Mouse (Mus musculus) cerebellum, adult (tissue): ENCODE measurements around the gene Nid1.
"Not testable (repeated sequence)": the region's sequence is repeated elsewhere in the genome, so short reads cannot be mapped to it uniquely, and the experiment has no call there.

Source experiments
- ATAC-seq: cut with Nextera tagmentation; 2 replicates; pipeline ENCODE4 v1.9.2; 2017; ENCODE audit warnings: mild to moderate bottlenecking, moderate library complexity, mixed read lengths; ENCODE audit not compliant: insufficient number of reproducible peaks, low FRiP score, low TSS enrichment

Nid1 gene

DNA sequence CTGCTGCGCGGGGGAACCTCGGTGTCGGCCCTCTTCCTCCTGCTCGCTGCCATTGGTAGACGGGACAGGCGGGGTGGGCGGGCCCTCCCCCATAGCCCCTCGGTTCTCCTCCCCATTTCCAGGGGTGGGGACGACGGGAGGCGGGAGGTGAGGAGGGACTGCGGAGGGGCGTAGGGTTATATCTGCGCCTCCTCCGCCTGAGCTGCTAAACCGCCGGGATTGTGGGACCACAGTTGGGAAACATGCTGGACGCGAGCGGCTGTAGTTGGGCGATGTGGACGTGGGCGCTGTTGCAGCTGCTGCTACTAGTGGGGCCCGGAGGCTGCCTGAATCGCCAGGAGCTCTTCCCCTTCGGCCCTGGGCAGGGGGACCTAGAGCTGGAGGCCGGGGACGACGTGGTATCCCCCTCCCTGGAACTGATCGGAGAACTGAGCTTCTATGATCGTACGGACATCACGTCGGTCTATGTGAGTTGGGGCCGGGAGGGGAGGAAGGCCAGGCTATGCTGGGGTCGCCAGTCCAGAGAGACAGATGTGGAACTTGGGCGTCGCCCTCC is at the start of gene Nid1:
Gene Nid1, plus strand, starts transcription at position 92 of the 556 bp plus-strand sequence.
- ATAC-seq: not testable (repeated sequence)

DNA sequence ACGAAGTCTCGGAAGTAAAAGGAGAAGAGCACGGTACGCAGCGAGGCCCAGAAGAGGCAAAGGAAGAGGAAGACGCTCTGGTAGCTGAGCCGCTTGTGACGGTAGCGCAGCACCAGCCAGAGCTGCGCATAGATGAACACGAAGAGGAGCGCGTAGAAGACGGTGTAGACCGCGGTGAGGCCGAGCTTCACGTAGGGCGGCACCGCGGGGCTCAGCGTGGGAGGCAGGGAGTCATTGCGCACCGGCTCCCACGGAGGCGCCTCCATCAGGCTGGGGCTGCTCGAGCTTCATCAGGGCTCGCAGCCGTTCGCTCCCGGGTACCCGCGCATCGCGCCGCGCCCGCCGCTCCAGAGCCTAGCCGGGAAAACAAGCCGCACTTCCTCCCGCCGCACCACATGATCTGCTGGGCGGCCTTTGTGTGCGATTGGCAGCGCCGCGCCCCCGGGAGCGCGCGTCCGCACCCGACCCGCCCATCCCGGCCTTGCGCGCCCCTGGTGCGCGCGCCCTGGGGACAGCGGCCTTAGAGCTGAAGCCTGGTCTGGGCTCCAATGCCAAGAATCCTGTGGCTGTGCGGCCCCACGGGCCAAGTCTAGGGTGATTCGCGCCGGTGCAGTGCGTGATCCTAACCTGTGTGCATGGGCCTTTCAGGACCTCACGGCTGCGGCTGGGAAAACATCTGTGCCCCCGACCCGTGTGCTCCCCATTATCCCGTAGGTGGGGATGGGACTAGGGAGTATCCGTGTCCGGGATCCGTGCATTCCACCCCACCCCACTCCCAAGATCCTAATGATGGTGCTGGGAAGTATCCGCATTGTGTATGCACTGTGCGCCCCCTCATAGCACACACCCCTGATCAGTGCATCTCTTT is 43.9 kb upstream of the Nid1 start, which contains the start of gene Gpr137b:
Gene Gpr137b, minus strand, starts transcription at position 787 of the 868 bp plus-strand sequence.
- peak; percentile 77 for ATAC-seq

DNA sequence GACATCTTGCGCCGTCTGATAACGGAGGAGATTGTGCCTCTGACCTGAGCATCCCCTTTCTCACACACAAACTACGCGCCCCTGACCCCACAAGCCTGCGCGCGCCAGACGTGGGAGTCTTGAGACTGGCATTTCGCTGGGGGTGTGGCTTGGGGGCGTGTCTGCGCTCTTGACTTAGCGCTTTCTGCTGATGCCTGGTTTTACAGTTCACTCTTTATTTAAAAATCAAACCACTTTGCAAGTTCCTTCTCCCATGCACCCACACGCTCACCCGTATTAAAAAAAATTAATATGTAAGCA is 43.3 kb upstream of the Nid1 start:
- not testable (repeated sequence) for ATAC-seq

DNA sequence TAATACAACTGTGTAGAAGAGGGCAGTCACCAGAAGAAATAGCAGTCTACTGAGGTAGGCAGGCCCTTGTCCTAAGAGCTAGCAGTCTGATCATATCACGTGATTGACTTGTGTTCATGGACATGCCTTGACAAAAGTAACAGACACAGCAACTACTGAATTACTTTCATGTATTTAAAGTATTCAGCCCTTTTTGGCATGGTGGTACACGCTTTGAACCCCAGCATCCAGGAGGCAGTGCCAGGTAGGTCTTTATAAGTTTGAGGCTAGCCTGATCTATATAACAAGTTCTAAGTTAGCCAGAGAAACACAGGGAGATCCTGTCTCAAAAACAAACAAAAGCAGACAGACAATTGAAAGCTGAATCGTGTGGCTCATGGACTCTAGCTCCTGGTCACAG is 36.5 kb upstream of the Nid1 start:
- ATAC-seq: not testable (repeated sequence)

DNA sequence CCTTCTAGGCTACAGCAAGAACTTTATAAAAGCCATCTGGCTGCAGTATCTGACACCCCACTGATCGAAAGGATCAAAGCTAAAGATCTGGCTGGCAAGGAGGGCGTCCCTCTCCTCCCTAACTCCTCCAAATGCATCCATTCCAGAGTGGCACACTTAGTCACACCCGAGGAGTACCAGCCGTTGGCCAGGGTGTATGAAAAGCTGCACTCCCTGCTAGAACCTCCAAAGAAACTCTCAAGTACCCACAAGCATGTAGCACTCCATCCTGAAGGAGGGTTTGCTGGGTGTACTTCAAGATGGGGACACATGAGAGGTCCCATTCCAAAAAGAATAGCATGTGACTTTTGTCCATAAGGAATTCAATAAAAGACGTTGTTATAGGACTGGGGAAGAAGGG is 34.5 kb upstream of the Nid1 start:
- not testable (repeated sequence) for ATAC-seq

DNA sequence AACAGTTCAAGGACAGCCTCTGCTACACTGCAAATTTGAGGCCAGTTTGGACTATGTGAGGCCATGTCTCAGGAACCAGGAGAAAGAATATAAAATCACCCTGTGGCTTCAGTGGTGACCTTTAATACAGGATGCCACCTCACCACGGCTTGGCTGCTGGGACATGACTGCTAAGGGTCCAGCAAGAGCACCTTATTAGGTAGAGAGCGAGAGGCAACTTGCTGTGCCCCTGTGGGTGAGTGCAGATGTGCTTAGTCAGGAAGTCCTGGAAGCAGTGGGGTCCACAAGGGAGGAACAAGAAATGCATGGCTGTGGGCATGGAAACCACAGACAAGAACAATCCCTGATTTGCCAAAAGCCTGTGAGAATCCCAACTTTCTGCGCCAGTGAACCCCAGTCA is 34.0 kb upstream of the Nid1 start:
- ATAC-seq: not testable (repeated sequence)

DNA sequence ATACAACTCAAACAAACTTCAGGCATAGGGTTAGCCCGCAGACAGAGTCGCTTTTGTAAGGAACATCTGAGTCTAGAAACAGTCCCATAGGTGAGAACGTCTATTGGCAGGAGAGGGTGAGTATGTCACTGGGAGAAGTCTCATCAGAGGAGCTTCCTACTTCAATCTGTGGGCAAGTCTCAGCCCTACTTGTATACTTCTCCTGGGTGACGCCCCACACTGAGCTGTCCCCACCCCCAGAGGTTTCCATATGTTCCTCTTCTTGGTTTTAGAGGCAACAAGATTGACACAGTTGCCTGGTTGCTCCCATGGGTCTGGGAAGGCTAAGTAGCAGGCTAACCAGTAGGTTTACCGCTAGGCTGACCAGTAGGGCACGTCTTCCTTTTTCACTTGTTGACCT is 33.5 kb upstream of the Nid1 start:
- ATAC-seq: not testable (repeated sequence)

DNA sequence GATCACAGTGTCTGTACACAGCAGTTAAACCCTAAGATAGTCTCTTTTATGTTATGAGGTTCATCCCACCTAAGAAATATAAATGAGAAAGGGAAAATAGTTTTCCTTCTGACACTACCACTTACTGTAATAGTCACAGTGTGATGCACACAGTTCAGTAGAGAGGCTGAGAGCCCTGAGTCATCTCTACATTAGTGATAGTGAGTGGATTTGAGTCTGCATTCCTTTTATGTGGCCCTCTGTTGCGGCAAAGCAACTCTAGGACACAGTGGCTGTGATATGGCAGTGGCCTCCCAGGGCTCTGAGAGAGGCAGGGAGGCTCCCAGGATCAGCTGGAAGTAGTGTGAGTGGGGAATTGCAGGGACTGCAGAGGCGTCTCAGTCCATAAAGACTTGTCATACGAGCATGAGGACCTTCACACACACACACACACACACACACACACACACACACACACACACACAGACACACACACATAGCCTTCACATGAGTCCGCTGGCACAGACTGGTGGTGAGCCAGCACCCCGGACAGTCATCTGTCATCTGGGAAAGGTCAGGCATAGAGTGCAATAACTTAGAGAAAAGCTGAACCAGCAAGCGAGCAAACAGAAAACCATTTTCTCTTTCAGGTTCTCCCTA is 32.7 kb upstream of the Nid1 start:
- not testable (repeated sequence) for ATAC-seq

DNA sequence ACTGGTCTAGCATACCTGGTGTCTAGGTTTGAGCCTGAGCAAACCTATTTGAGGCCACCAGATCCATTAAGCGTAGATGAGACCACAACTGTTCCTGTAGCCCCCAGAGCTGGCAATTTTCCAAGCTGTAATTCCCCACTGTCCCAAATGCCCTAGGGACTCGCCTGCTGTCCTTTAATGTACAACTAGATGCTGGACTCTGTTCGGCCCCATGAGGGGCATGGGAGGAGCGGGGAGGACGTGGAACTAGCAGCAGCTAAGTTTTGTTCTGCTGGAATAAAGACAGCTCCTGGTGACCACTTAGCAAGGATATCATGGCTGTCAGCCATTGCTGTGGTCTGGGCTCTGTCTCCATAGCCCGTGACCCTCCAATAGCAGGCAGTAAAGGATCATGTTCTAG is 31.8 kb upstream of the Nid1 start:
- ATAC-seq: not testable (repeated sequence)

DNA sequence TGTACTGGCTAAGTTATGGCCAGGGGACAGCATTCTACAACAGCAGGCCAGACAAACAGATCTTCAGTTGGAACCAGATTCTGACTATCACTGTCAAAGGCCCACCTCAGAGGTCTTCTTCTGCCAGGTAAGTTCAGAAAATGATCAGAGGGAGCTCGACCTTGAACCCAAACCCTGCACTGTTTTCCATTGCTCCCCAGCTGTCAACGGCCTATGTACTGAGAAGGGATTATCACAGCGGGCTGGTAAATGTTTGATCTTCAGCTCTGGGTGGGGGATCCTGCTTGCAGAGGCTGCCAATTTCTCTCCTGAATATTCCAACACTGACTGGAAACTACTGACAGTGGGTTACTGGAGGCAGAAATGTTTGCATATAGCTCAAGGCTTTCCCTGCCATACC is 23.1 kb upstream of the Nid1 start:
- ATAC-seq: no peak

DNA sequence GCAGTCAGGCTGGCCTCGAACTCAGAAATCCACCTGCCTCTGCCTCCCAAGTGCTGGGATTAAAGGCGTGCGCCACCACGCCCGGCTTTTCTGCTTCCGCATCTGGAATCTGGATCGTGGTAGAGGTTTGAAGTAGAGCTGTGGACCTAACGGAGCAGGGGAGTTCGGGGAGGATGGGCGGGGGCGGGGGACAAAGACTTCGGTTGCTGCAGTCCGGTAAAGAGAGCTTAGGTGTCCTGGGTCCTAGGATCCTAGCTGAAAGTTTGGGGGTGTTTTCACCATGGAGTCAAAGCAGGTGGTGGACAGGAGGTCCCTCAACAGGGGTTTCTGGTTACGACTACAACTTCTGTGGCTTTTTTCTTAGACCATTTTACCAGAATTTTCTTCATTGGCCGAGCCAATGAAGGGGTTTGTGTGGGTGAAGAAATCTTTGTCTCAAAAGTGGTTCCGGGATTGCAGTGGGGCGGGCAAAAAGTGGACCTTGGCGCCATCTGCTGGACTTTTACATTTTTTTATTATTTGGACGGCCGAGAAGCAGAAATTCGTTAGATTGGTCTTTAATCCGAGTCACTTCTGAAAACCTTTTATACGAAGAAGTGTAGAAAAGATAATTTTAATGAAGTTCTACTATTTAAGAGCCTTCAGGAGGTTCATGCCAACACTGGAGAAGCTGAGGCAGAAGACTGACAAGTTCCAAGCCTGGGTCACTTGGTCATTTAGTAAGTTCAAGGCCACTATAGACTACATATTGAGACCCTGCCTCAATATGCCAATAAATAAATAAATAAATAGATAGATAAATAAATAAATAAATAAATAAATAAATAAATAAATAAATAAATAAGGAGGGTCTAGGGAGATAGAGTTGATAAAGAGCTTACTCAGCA is 22.0 kb upstream of the Nid1 start:
- ATAC-seq: peak; percentile 31; the same call in 1 of the 2 replicates

DNA sequence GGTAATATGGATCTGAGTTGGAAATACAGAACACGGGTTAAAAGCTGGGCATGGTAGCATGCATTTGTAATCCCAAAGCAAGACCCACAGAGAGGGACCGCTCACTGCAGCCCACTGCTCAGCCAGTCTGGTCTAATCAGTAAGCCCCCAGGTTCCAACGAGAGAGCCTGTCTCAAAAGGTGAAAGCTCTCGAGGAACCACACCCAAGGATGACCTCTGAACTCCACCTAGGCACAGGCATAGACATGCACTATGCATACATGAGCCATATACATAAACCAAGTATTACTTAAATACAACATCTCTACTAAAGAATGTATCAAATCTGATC is 21.4 kb upstream of the Nid1 start:
- not testable (repeated sequence) for ATAC-seq

DNA sequence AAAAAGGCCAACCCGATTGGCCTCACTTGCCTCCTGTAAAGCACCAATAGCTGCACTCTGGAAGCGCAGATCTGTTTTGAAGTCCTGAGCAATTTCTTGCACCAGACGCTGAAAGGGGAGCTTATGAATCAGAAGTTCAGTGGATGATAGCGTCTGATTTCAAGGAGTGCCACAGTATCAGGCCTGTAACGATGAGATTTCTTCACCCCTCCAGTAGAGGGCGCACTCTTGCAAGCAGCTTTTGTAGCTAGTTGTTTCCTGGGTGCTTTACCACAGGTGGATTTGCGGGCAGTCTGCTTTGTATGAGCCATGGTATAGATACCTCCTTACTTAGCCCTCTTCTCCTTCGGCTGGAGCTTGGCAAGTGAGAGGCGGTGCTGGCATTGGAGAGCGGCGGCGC is 18.5 kb upstream of the Nid1 start:
- ATAC-seq: not testable (repeated sequence)

DNA sequence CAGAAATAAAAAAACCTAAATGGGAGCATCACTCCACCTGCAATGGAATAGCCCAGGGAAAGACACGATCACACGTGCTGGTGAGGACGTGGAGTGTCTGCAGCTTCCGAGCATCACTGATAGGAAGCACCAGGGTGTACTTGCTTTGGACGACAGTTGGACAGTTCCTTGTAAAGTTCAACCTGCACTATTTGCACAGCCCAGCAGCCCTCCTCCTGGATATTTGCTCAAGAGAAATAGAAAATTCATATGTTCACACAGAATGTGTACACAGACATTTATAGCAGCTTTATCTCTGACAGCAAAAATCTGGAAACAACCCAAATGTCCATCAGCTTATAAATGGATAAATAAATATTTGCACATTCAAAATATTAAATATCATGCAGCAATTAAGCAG is 14.1 kb upstream of the Nid1 start:
- not testable (repeated sequence) for ATAC-seq

DNA sequence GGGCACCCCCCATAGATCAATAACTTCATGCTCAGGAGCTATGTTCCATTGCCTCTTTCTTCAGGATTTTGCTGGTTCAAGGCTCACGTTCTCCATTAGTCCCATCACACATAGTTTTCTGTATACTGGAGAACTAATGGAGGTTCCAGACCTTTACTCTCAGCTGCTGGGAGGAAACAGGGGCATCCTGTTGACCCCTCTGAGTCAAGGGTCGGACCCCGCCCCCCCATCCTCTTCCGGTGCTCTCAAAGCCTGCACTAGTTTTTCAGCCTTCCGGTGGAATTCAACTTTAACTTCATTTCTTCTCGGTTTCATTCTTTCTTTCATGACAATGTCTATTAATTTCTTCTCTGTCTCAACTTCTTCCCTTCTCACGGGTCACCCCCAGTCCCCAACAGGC is 1.2 kb upstream of the Nid1 start:
- ATAC-seq: not testable (repeated sequence)

DNA sequence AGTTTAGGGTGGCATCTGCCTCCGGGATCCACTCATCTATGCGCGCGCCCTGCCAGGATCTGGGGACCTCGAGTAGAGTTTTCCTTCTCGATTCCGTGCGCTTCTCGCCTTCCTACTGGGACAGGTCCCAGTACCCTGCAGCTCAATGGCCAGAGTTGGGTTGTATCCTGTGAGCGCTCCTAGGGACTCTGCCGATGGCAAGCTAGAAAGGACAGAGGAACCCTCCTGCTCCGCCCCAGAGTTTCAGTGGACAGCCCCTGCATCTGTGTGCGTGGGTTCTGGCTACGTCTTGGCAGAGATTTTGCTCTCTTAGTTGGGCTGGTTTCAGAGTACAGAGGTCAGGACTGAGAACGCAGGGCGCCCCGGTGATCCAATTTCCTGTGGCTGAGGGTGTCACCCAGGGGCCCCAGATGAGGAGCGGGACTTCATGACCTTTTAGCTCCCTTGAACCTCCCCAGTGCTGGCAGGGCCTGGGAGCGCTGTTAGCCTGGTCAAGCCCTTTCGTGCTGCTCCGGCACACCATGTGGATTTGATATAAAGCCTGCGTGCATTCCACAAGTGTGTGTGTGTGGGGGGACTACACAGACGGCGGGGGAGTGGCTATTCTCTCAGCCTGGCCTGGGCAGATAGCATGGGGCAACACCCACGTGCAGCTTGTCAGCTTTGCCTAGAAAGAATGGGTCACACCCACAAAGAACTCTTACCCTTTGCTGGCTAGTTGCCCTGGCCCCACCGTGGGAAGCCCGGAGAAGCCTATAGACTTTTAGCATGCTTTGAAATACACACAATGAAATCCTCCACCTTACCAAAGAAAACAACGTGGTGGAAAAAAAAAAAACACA is 982 bp downstream of the Nid1 start:
- ATAC-seq: not testable (repeated sequence)

DNA sequence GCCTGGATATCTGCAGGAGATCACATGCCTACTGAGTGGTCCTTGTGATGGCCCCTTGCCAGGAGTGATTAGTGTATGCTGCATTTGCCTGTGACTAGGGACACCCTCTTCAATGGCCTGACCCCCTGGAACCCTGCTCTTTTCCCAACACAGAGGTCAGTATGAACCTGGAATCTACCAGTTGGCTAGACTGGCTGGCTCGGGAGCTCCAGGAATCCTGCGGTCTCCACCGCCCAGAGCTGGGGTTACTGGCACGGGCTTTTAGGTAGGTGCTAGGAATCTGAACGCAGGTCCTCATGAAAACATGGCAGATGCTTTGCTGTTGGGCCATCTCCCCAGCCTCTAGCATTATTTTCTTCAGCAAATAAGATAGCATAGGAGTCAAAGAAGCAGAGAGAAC is 8.2 kb downstream of the Nid1 start:
- ATAC-seq: not testable (repeated sequence)

DNA sequence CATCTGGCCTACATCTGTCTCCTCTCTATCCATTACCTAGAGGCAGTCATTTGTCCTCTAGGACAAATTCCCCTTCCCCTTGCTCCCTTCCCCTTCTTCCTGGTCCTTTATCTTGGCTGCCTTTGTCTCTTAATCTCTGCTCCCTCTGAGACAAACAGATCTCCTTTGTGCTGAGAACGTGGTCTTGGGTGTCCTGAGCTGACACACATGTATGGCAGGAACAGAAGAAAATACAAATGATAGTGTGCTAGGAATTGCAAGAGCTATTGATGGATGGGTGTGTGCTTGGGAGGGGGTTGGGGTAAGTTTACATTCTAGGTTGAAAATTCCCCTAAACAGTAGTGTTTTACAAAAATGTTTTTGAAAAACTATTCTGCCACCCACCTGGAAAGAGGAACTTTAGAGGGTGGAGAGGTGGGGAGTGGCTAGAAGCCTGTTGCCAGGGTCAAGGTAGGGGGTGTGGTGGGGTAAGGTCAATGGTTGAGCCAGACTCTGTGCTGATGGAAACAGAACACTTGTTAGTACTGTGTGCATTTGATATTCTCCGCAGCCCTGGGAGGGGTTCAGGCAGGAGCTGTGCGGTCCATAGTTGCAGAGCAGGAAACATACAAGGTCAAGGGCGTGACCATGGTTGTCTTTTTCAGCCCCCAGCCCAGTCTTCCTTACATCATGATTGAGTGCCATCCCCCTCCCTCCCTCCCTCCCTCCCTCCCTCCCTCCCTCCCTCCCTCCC is 9.5 kb downstream of the Nid1 start:
- ATAC-seq: not testable (repeated sequence)

DNA sequence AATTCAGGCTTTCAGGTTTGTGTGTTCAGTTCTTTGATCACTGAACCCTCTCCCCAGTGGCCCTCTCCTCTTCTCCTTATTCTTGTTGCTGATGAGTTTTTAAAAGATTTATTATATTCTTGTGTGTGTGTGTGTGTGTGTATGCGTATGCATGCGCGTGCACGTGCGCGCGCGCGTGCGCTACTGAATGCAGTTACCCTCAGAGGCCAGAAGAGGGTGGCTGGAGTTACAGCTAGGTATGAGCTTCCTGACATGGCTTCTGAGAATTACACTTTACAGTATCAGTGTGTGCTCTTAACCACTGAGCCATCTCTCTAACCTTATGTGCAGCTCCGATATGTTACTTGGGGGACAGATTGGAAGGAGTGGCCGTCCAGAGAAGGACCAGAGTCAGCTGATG is 12.6 kb downstream of the Nid1 start:
- not testable (repeated sequence) for ATAC-seq
